Mouse (Mus musculus) neural tube, embryonic 14.5 days (tissue): ENCODE data around the gene Gli2. TPM values are rescaled to one million over a fixed set of nuclear protein-coding genes. Genes with fewer than 3 reads are reported as not detected.

Source experiments
- ATAC-seq: fragments of 200-750 bp; cut with Nextera tagmentation; 2 replicates; pipeline ENCODE4 v1.8.0; 2017; ENCODE audit warnings: low read depth, mild to moderate bottlenecking, moderate TSS enrichment, moderate library complexity
- H3K27ac ChIP-seq: fragments of 300-500 bp; sonication (generic); 2 replicates; pipeline ENCODE4 v1.5.1; 2014; ENCODE audit warnings: low read depth, mild to moderate bottlenecking, control low read depth, low read length, moderate library complexity, mixed read lengths
- H3K27me3 ChIP-seq: fragments of 300-500 bp; sonication (generic); 2 replicates; pipeline ENCODE4 v1.6.1; 2014; ENCODE audit warnings: low read length; ENCODE audit not compliant: control insufficient read depth, insufficient read depth
- H3K36me3 ChIP-seq: fragments of 300-500 bp; sonication (generic); 2 replicates; pipeline ENCODE4 v1.6.1; 2014; ENCODE audit warnings: low read length, mixed read lengths; ENCODE audit not compliant: control insufficient read depth, insufficient read depth
- H3K4me1 ChIP-seq: fragments of 300-500 bp; sonication (generic); 2 replicates; pipeline ENCODE4 v1.6.1; 2014; ENCODE audit warnings: low read length; ENCODE audit not compliant: control insufficient read depth, insufficient read depth
- H3K4me2 ChIP-seq: fragments of 300-500 bp; sonication (generic); 2 replicates; pipeline ENCODE4 v1.6.1; 2014; ENCODE audit warnings: mild to moderate bottlenecking, low read depth, low read length, control low read depth
- H3K4me3 ChIP-seq: fragments of 300-500 bp; sonication (generic); 2 replicates; pipeline ENCODE4 v1.5.1; 2014; ENCODE audit warnings: low read depth, low read length, control low read depth, mixed read lengths
- H3K9ac ChIP-seq: fragments of 300-500 bp; sonication (generic); replicated peaks from 2 replicates; pipeline ENCODE4 v1.6.1; 2014; ENCODE audit warnings: low read depth, mild to moderate bottlenecking, control low read depth, low read length, mixed read lengths
- H3K9me3 ChIP-seq: fragments of 300-500 bp; sonication (generic); 2 replicates; pipeline ENCODE4 v1.6.1; 2016; ENCODE audit warnings: low read length; ENCODE audit not compliant: control insufficient read depth
- WGBS: fragments of 180-500 bp; shearing (Covaris S2); extraction: QIAGEN DNeasy Blood & Tissue Kit; methylation state at CpG from one replicate; pipeline ENCODE4 v1.1.7; 2014; 5-methylcytosine and 5-hydroxymethylcytosine counted together
- polyA plus RNA-seq: library from polyadenylated mRNA; unstranded; fragments of >200 nt; fragmentation: Nextera tagmentation; extraction: Ambion mirVana; gene quantifications from 2 replicates; pipeline ENCODE4 v1.2.1, GENCODE M21; 2014

The Gli2 gene
- polyA plus RNA-seq, 1 experiment from 2014 or later, result 1.5 TPM

- Histone ChIP-seq H3K27me3 (no peaks in the 10 kb centered on the region), H3K27ac (no peak overlapping the region), H3K9ac (no peak overlapping the region), H3K4me2 (no peak overlapping the region), H3K36me3 (no peaks in the 10 kb centered on the region), H3K4me3 (no peak overlapping the region), H3K4me1 (peaks cover 8% of the 10 kb centered on the region; the same call in 1 of the 2 replicates), H3K9me3 (no peaks in the 10 kb centered on the region)
- no peak for ATAC-seq
- 81% methylated on average over 5 of the region's 5 CpGs for WGBS
These were observed 59.6 kb downstream of the Gli2 start for GRCm38 (mm10) chr1:118993775-118994174.

GRCm38 (mm10) chr1:118988331-118988730 is 65.1 kb downstream of the Gli2 start:
- no peaks in the 10 kb centered on the region for H3K9me3 ChIP-seq
- peaks cover 13% of the 10 kb centered on the region for H3K4me1 ChIP-seq
- H3K9ac ChIP-seq, result no peak overlapping the region
- H3K4me2 ChIP-seq, result no peak overlapping the region
- no peak overlapping the region for H3K4me3 ChIP-seq
- no peaks in the 10 kb centered on the region for H3K27me3 ChIP-seq
- H3K36me3 ChIP-seq, result no peaks in the 10 kb centered on the region
- 0 out of 2 replicates have a peak, but pooled peaks have one; percentile 3 for ATAC-seq
- no peak overlapping the region for H3K27ac ChIP-seq
- WGBS, result 80% methylated on average over 6 of the region's 6 CpGs

GRCm38 (mm10) chr1:118987538-118987937 is 65.9 kb downstream of the Gli2 start:
- no peak for ATAC-seq
- H3K4me2 ChIP-seq, result no peak overlapping the region
- no peaks in the 10 kb centered on the region for H3K36me3 ChIP-seq
- H3K4me1 ChIP-seq, result peaks cover 21% of the 10 kb centered on the region
- H3K4me3 ChIP-seq, result no peak overlapping the region
- no peak overlapping the region for H3K27ac ChIP-seq
- WGBS, result 66% methylated on average over 11 of the region's 11 CpGs
- H3K9ac ChIP-seq, result no peak overlapping the region
- H3K9me3 ChIP-seq, result no peaks in the 10 kb centered on the region
- no peaks in the 10 kb centered on the region for H3K27me3 ChIP-seq

GRCm38 (mm10) chr1:118983389-118983788 is 70.0 kb downstream of the Gli2 start:
- 33% methylated on average over 2 of the region's 2 CpGs for WGBS
- no peak overlapping the region for H3K4me2 ChIP-seq
- H3K27me3 ChIP-seq, result no peaks in the 10 kb centered on the region
- peak overlapping the region; percentile 52 for H3K27ac ChIP-seq
- no peaks in the 10 kb centered on the region for H3K36me3 ChIP-seq
- no peak overlapping the region for H3K9ac ChIP-seq
- peaks cover 33% of the 10 kb centered on the region for H3K4me1 ChIP-seq
- H3K4me3 ChIP-seq, result no peak overlapping the region
- ATAC-seq, result no peak
- H3K9me3 ChIP-seq, result no peaks in the 10 kb centered on the region

- Histone ChIP-seq H3K9ac (no peak overlapping the region), H3K4me3 (no peak overlapping the region), H3K4me1 (peaks cover 33% of the 10 kb centered on the region), H3K9me3 (no peaks in the 10 kb centered on the region), H3K27ac (peak overlapping the region; percentile 52), H3K27me3 (no peaks in the 10 kb centered on the region), H3K36me3 (no peaks in the 10 kb centered on the region), H3K4me2 (no peak overlapping the region)
- 3% methylated on average over 5 of the region's 5 CpGs for WGBS
- peak; percentile 46 for ATAC-seq
These were observed 70.6 kb downstream of the Gli2 start for GRCm38 (mm10) chr1:118982805-118983211.

- WGBS, result 16% methylated on average over 16 of the region's 16 CpGs
- no peak overlapping the region for H3K4me3 ChIP-seq
- no peak overlapping the region for H3K4me2 ChIP-seq
- ATAC-seq, result peak; percentile 83
- H3K27me3 ChIP-seq, result no peaks in the 10 kb centered on the region
- H3K27ac ChIP-seq, result peak overlapping the region; percentile 52
- H3K36me3 ChIP-seq, result no peaks in the 10 kb centered on the region
- peaks cover 33% of the 10 kb centered on the region for H3K4me1 ChIP-seq
- H3K9ac ChIP-seq, result no peak overlapping the region
- no peaks in the 10 kb centered on the region for H3K9me3 ChIP-seq
These were observed 71.2 kb downstream of the Gli2 start for GRCm38 (mm10) chr1:118981943-118982804.

- Histone ChIP-seq H3K27ac (no peak overlapping the region), H3K9ac (no peak overlapping the region), H3K4me2 (no peak overlapping the region), H3K4me1 (peaks cover 33% of the 10 kb centered on the region), H3K27me3 (no peaks in the 10 kb centered on the region), H3K9me3 (no peaks in the 10 kb centered on the region), H3K4me3 (no peak overlapping the region), H3K36me3 (no peaks in the 10 kb centered on the region)
- WGBS, result 38% methylated on average over 7 of the region's 7 CpGs
- no peak for ATAC-seq
These were observed 72.8 kb downstream of the Gli2 start for GRCm38 (mm10) chr1:118980636-118981035.

- Histone ChIP-seq H3K9ac (no peak overlapping the region), H3K36me3 (no peaks in the 10 kb centered on the region), H3K4me3 (no peak overlapping the region), H3K27me3 (no peaks in the 10 kb centered on the region), H3K9me3 (no peaks in the 10 kb centered on the region), H3K4me2 (no peak overlapping the region), H3K27ac (no peak overlapping the region), H3K4me1 (peaks cover 8% of the 10 kb centered on the region; the same call in 1 of the 2 replicates)
- WGBS, result 62% methylated on average over 9 of the region's 9 CpGs
- peak; percentile 59; the same call in 1 of the 2 replicates for ATAC-seq
These were observed 76.8 kb downstream of the Gli2 start for GRCm38 (mm10) chr1:118976596-118976995.

GRCm38 (mm10) chr1:118975376-118975775 is 78.0 kb downstream of the Gli2 start:
- Histone ChIP-seq H3K27ac (no peak overlapping the region), H3K9ac (no peak overlapping the region), H3K36me3 (no peaks in the 10 kb centered on the region), H3K4me1 (0 out of 2 replicates have a peak, but pooled peaks cover 2% of the 10 kb centered on the region), H3K9me3 (no peaks in the 10 kb centered on the region), H3K4me2 (no peak overlapping the region), H3K4me3 (no peak overlapping the region), H3K27me3 (no peaks in the 10 kb centered on the region)
- ATAC-seq, result no peak
- WGBS, result 94% methylated on average over 3 of the region's 3 CpGs
